Mouse (Mus musculus) cerebellum, adult 2 months (tissue): ENCODE measurements around the gene Tut4. TPM values are rescaled to one million over a fixed set of nuclear protein-coding genes. Genes with fewer than 3 reads are reported as not detected.

Experiments used
- DNase-seq, 2 experiments: peaks; one replicate each; pipeline ENCODE4 v3.0.0; 2021
- H3K27ac ChIP-seq: fragments of 200-500 bp; 2 replicates; pipeline ENCODE4 v1.5.1; 2012; ENCODE audit warnings: low read length, control low read depth, inconsistent platforms; ENCODE audit not compliant: insufficient read depth
- H3K27me3 ChIP-seq: fragments of 200-500 bp; 2 replicates; pipeline ENCODE4 v1.6.1; 2012; ENCODE audit warnings: inconsistent platforms, mild to moderate bottlenecking, low read length, moderate library complexity; ENCODE audit not compliant: control insufficient read depth, insufficient read depth
- H3K4me1 ChIP-seq: fragments of 200-500 bp; 2 replicates; pipeline ENCODE4 v1.6.1; 2011; ENCODE audit warnings: low read length; ENCODE audit not compliant: control insufficient read depth, insufficient read depth
- H3K4me3 ChIP-seq: fragments of 200-500 bp; replicated peaks from 2 replicates; pipeline ENCODE3; 2011; ENCODE audit warnings: mild to moderate bottlenecking, low read depth, low read length, control low read depth; ENCODE audit not compliant: insufficient read depth
- CTCF ChIP-seq: fragments of 200-500 bp; IDR thresholded peaks from 2 replicates; pipeline ENCODE4 v1.5.1; 2011; ENCODE audit warnings: low read depth, mild to moderate bottlenecking, control low read depth, low read length, moderate library complexity, borderline replicate concordance; ENCODE audit not compliant: insufficient read depth
- POLR2A ChIP-seq: fragments of 200-500 bp; IDR thresholded peaks from 2 replicates; pipeline ENCODE4 v1.6.1; 2011; ENCODE audit warnings: low read length, control low read depth, borderline replicate concordance; ENCODE audit not compliant: insufficient read depth
- WGBS: fragments of 180-500 bp; shearing (Covaris S2); methylation state at CpG from one replicate; pipeline ENCODE4 v1.1.7; 2018; 5-methylcytosine and 5-hydroxymethylcytosine counted together
- polyA plus RNA-seq: library from polyadenylated mRNA; depleted of rRNA; stranded (reverse); fragments of >200 nt; gene quantifications from 2 replicates; pipeline ENCODE4 v1.2.3, GENCODE M21; 2012; rRNA removed

Gene Tut4
- polyA plus RNA-seq, 1 experiment, result 76.7 TPM

- TF ChIP-seq CTCF (no peak), POLR2A (no peak)
- 96% methylated on average over 3 of the region's 3 CpGs for WGBS
- no peak for DNase-seq
Observed at GRCm38 (mm10) chr4:108572644-108573043, 113.4 kb downstream of the Tut4 start.

GRCm38 (mm10) chr4:108578840-108579742, 119.9 kb downstream of the Tut4 start, which contains the start of the genes Prpf38a and Orc1:
Gene Prpf38a, minus strand, starts transcription at chr4:108579336.
Gene Orc1, plus strand, starts transcription at chr4:108579423.
- H3K27me3 ChIP-seq, result no peaks in the 10 kb centered on the region
- peak within 1 kb of the TSS; percentile 35; the same call in 1 of the 2 replicates for H3K27ac ChIP-seq
- peak; percentile 96 to 97 for DNase-seq
- peak within 1 kb of the TSS; percentile 90 for H3K4me3 ChIP-seq
- WGBS, result under 1% methylated on average over 64 of the region's 64 CpGs
- no peak for TF ChIP-seq CTCF
- peak; percentile 77; the same call in 1 of the 2 replicates for TF ChIP-seq POLR2A
- no peaks in the 10 kb centered on the region for H3K4me1 ChIP-seq

More at GRCm38 (mm10) chr4:108572644-108573043, 113.4 kb downstream of the Tut4 start:
- no peak overlapping the region for H3K27ac ChIP-seq
- no peaks in the 10 kb centered on the region for H3K27me3 ChIP-seq
- H3K4me3 ChIP-seq, result no peak overlapping the region
- no peaks in the 10 kb centered on the region for H3K4me1 ChIP-seq

- no peaks in the 10 kb centered on the region for H3K27me3 ChIP-seq
- H3K4me1 ChIP-seq, result no peaks in the 10 kb centered on the region
- no peak for TF ChIP-seq CTCF
- TF ChIP-seq POLR2A, result no peak
- under 1% methylated on average over 16 of the region's 16 CpGs for WGBS
- peak overlapping the region; percentile 90 for H3K4me3 ChIP-seq
- no peak overlapping the region for H3K27ac ChIP-seq
- DNase-seq, result no peak
Observed at GRCm38 (mm10) chr4:108579743-108580411, 120.7 kb downstream of the Tut4 start.

GRCm38 (mm10) chr4:108593376-108593775, 134.2 kb downstream of the Tut4 start:
- DNase-seq, result peak in 1 of 2 experiments; percentile 66
- Histone ChIP-seq H3K27ac (no peak overlapping the region), H3K4me3 (no peak overlapping the region), H3K4me1 (no peaks in the 10 kb centered on the region), H3K27me3 (no peaks in the 10 kb centered on the region)
- TF ChIP-seq POLR2A (no peak), CTCF (no peak)
- 90% methylated on average over 2 of the region's 2 CpGs for WGBS

GRCm38 (mm10) chr4:108595785-108596184, 136.6 kb downstream of the Tut4 start:
- H3K27ac ChIP-seq, result no peak overlapping the region
- H3K27me3 ChIP-seq, result no peaks in the 10 kb centered on the region
- DNase-seq, result no peak
- TF ChIP-seq CTCF (no peak), POLR2A (no peak)
- H3K4me3 ChIP-seq, result no peak overlapping the region
- no peaks in the 10 kb centered on the region for H3K4me1 ChIP-seq
- 93% methylated on average over 1 of the region's 1 CpGs for WGBS

- H3K4me3 ChIP-seq, result no peak overlapping the region
- TF ChIP-seq CTCF (no peak), POLR2A (no peak)
- no peak overlapping the region for H3K27ac ChIP-seq
- H3K27me3 ChIP-seq, result no peaks in the 10 kb centered on the region
- 91% methylated on average over 4 of the region's 4 CpGs for WGBS
- no peak for DNase-seq
- H3K4me1 ChIP-seq, result no peaks in the 10 kb centered on the region
Observed at GRCm38 (mm10) chr4:108598306-108598705, 139.1 kb downstream of the Tut4 start.

- no peak overlapping the region for H3K4me3 ChIP-seq
- no peak overlapping the region for H3K27ac ChIP-seq
- no peaks in the 10 kb centered on the region for H3K27me3 ChIP-seq
- no peak for DNase-seq
- 90% methylated on average over 7 of the region's 7 CpGs for WGBS
- TF ChIP-seq POLR2A (no peak), CTCF (no peak)
- no peaks in the 10 kb centered on the region for H3K4me1 ChIP-seq
Observed at GRCm38 (mm10) chr4:108601870-108602269, 142.6 kb downstream of the Tut4 start.

GRCm38 (mm10) chr4:108608651-108609050, 149.4 kb downstream of the Tut4 start:
- 91% methylated on average over 3 of the region's 3 CpGs for WGBS
- Histone ChIP-seq H3K27me3 (no peaks in the 10 kb centered on the region), H3K4me3 (no peak overlapping the region), H3K4me1 (no peaks in the 10 kb centered on the region), H3K27ac (no peak overlapping the region)
- TF ChIP-seq POLR2A, result no peak
- no peak for TF ChIP-seq CTCF
- DNase-seq, result no peak

Other genes with a start within 250 kb of the Tut4 start
- not detected in 2 replicates for gene Zyg11a, start 241.4 kb upstream of the Tut4 start, polyA plus RNA-seq
- 39.1 and 39.4 TPM in 2 replicates for gene Zyg11b, start 158.3 kb upstream of the Tut4 start, polyA plus RNA-seq
- gene Coa7, start 131.3 kb upstream of the Tut4 start, polyA plus RNA-seq, result 15.9 and 16.8 TPM in 2 replicates
- 0.36 and 0.73 TPM in 2 replicates for gene Shisal2a, start 76.1 kb upstream of the Tut4 start, polyA plus RNA-seq
- 7.0 and 8.3 TPM in 2 replicates for gene Gpx7, start 52.5 kb upstream of the Tut4 start, polyA plus RNA-seq
- gene Prpf38a, start 119.9 kb downstream of the Tut4 start, polyA plus RNA-seq, result 31.8 and 34.6 TPM in 2 replicates
- 0.11 and 0.18 TPM in 2 replicates for gene Orc1, start 120.0 kb downstream of the Tut4 start, polyA plus RNA-seq
- 48.1 and 50.0 TPM in 2 replicates for gene Cc2d1b, start 160.5 kb downstream of the Tut4 start, polyA plus RNA-seq